Mouse (Mus musculus) lung, postnatal 0 days (tissue): ENCODE measurements at regions not wholly inside any gene's neighbourhood (a gene's known extent, or its start where the extent isn't known, plus 50 kb on each side); places are given as distances from the start of the nearest gene placed in this dataset.

Experiments
- CTCF ChIP-seq: IDR thresholded peaks from 2 replicates; pipeline ENCODE4 v1.5.1; 2016; ENCODE audit warnings: antibody characterized with exemption, mild to moderate bottlenecking
- EP300 ChIP-seq: IDR thresholded peaks from 2 replicates; pipeline ENCODE4 v1.6.1; 2016; ENCODE audit warnings: antibody characterized with exemption, mild to moderate bottlenecking, control low read depth

DNA sequence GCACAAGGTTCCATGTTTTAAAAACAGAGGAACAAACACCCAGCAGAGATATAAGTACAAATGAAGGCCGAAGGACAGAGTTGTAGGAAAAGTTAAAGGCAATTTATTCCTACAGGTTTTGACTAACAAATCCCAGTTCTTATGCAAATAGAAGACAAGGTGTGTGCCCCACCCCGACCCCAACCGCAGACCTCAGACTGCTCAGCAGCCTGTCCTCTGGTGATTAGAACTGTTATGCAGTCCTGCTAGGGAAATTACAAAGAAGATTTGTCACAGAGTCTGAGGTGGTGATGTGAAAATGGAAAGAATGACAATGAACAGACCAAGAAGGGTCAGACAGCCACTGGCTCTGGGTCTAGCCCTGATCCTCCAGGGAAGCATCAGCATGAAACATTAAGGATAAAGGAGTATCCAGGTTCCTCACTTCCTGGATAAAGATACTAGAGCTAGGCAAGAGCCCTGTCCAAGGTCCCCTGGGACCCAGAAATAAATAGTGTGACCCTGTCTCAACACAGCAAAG lies 131.4 kb upstream of the Mpped2 start:
- TF ChIP-seq CTCF (no peak), EP300 (no peak)
